Mouse (Mus musculus): ENCODE data around the gene Rxrb. TPM values are rescaled to one million over a fixed set of nuclear protein-coding genes. Genes with fewer than 3 reads are reported as not detected.

The Rxrb gene
- polyA plus RNA-seq, 1 experiment from 2014 or later = 53.3 TPM

DNA sequence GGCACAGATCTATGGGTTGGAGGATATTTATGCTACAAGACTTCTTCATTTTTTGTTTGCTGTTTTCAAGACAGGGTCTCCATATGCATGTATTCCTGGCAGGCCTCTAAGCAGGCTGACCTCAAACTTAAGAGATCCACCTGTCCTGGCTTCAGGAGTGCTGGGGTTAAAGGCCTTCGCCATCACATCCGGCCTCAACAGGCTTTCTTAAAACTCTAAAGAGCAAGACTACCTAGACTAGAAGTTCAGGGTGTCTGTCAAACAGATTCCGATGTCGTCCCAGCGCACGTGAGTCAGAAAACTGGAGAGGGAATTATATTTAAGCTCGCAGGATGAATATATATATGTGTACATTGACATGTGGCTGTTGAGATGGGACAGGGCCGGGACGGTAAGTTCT, 7.9 kb upstream of the Rxrb start:
- H3K27ac ChIP-seq (ENCODE audit: low read depth, low read length) = peak overlapping the region; percentile 95
- no peaks in the 10 kb centered on the region for H3K27me3 ChIP-seq (replicated peaks; ENCODE audit: control insufficient read depth, insufficient read depth, low read length)
- peaks cover 41% of the 10 kb centered on the region for H3K4me1 ChIP-seq (ENCODE audit: control insufficient read depth, insufficient read depth, low read depth, low read length)
- ATAC-seq = no peak
- no peaks in the 10 kb centered on the region for H3K9me3 ChIP-seq (ENCODE audit: control insufficient read depth, low read length)
- H3K4me2 ChIP-seq (ENCODE audit: low read length) = peak overlapping the region; percentile 90
- peaks cover 17% of the 10 kb centered on the region for H3K36me3 ChIP-seq (ENCODE audit: control insufficient read depth, insufficient read depth, low read length)
- H3K4me3 ChIP-seq (ENCODE audit: low read length) = peak overlapping the region; percentile 77
- peak overlapping the region; percentile 92 for H3K9ac ChIP-seq (ENCODE audit: low read depth, low read length)
- 63% methylated on average over 9 of the region's 9 CpGs for WGBS

DNA sequence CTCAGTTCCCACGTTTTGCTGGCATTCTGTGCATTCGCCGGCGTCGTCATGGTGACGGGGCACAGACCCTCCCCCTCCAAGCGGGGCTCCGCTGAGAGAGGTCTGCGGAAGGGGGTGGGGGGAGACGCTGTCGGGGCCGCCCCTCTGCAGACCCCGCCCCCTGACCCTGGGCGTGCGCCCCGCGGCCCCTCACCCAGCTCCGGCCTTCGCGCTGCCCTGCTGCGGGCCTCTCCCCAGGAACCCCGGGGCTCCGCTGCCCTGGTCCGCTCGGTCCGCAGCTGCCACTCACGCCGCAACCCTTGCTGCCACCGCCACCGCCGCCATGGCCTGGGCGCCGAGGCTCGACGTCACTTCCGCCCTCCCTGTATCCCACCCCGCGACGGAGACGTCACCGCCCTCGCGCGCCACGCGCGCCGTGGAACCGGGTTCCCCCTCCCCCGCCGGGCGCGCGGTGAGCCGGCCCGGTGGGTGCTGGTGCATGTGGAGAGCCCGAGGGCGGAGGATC, 7.2 kb upstream of the Rxrb start, which contains the start of gene Ring1:
Gene Ring1, minus strand, starts transcription at position 364 of the 505 bp plus-strand sequence.
- ATAC-seq = peak; percentile 79
- Histone ChIP-seq H3K9me3 (ENCODE audit: control insufficient read depth, low read length) (no peaks in the 10 kb centered on the region), H3K9ac (ENCODE audit: low read depth, low read length) (peak within 1 kb of the TSS; percentile 92), H3K27me3 (replicated peaks; ENCODE audit: control insufficient read depth, insufficient read depth, low read length) (no peaks in the 10 kb centered on the region), H3K4me3 (ENCODE audit: low read length) (peak within 1 kb of the TSS; percentile 77), H3K4me2 (ENCODE audit: low read length) (peak within 1 kb of the TSS; percentile 90), H3K36me3 (ENCODE audit: control insufficient read depth, insufficient read depth, low read length) (peaks cover 24% of the 10 kb centered on the region), H3K4me1 (ENCODE audit: control insufficient read depth, insufficient read depth, low read depth, low read length) (peaks cover 44% of the 10 kb centered on the region), H3K27ac (ENCODE audit: low read depth, low read length) (peak within 1 kb of the TSS; percentile 95)
- 0% methylated on average over 52 of the region's 58 CpGs for WGBS

DNA sequence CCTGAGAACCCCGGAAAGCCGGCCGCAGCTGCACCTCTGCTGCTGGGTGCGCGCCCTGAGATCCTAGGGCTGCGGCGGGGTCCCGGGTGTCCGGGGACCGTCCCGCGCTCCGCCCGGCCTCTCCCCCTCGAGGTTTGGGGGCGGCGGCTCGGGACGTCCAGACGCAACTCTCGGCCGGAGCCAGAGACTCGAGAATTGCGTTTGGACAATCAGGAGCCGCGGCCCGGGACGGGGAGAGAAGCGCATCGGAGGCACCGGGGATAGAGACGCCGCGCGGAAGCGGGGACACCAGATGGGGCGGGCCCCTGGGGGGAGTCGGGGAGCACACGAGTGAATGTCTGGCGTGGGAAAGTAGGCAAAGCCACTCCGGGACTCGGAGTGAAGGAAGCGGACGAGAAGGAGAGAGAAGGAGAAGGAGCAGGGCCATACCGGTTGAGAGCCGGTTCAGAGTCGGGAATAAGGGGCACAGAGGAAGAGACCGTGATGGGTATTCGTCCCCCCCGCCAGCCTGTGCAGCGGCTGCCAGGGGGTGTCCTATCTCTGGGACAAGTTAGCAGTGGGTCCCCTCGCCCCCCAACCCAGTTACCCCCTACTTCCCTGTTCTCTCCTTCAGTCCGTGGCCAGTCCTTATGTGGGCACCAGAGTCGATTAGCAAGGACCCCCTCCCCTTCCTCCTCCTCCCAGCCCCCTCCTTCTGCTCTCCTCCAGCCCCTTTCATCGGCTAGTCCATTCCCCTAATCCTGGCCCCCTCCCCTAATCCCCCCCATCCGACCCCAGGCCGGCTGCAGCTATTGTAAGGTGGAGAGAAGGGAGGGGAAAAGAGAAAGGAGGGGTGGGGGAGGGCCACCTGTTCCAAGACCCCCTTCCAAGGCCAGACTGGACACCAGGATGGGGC, 6.5 kb upstream of the Rxrb start:
- Histone ChIP-seq H3K4me1 (ENCODE audit: control insufficient read depth, insufficient read depth, low read depth, low read length) (peaks cover 52% of the 10 kb centered on the region), H3K4me2 (ENCODE audit: low read length) (peak overlapping the region; percentile 90), H3K27ac (ENCODE audit: low read depth, low read length) (peak overlapping the region; percentile 95), H3K4me3 (ENCODE audit: low read length) (peak overlapping the region; percentile 77), H3K27me3 (replicated peaks; ENCODE audit: control insufficient read depth, insufficient read depth, low read length) (no peaks in the 10 kb centered on the region), H3K9me3 (ENCODE audit: control insufficient read depth, low read length) (no peaks in the 10 kb centered on the region), H3K36me3 (ENCODE audit: control insufficient read depth, insufficient read depth, low read length) (peaks cover 31% of the 10 kb centered on the region), H3K9ac (ENCODE audit: low read depth, low read length) (peak overlapping the region; percentile 92)
- peak; percentile 2 for ATAC-seq
- WGBS = under 1% methylated on average over 51 of the region's 57 CpGs

DNA sequence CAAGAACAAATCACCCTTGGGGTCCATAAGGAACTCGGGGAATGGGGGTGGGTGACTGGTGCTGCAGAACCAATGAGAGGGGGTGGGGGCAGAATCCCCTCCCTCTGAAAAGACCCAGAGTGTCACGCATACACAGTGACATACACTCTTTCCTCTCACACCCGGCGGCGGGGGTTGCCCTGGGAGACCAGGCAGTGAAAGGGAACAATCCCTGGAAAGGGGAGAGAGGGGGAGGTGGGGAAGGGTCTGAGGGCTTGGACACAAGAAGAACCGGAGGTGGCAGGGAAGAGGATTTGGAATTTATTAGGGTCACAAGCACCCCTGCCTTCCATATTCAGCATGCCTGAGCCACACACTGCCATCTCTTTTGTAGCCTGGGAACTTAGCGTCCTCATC, 5.9 kb upstream of the Rxrb start:
- H3K9ac ChIP-seq (ENCODE audit: low read depth, low read length) = peak overlapping the region; percentile 92
- 0% methylated on average over 7 of the region's 7 CpGs for WGBS
- ATAC-seq = peak; percentile 13

DNA sequence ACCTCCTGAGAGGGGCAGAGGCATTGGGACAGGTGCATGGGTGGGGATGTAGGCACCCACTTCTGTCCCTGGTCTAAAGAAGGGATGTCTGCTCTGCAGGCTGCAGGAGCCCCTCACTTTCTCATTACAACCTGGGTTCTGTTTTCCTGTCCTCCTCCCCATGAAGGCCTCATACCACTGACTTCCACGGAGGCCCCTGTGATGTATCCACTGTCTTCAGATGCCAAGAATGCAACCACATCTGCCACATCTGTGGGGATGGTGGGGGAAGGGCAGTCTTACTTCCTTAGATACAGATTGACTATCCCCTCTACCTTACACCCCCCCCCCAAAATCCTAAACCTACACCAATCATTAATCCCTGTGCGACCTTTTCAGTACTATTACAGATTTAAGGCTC, 5.4 kb upstream of the Rxrb start:
- Histone ChIP-seq H3K27me3 (replicated peaks; ENCODE audit: control insufficient read depth, insufficient read depth, low read length) (no peaks in the 10 kb centered on the region), H3K4me1 (ENCODE audit: control insufficient read depth, insufficient read depth, low read depth, low read length) (peaks cover 59% of the 10 kb centered on the region), H3K36me3 (ENCODE audit: control insufficient read depth, insufficient read depth, low read length) (peaks cover 27% of the 10 kb centered on the region), H3K4me2 (ENCODE audit: low read length) (peak overlapping the region; percentile 90), H3K9ac (ENCODE audit: low read depth, low read length) (peak overlapping the region; percentile 31), H3K27ac (ENCODE audit: low read depth, low read length) (peak overlapping the region; percentile 95), H3K4me3 (ENCODE audit: low read length) (peak overlapping the region; percentile 2; the same call in 1 of the 2 replicates), H3K9me3 (ENCODE audit: control insufficient read depth, low read length) (no peaks in the 10 kb centered on the region)
- ATAC-seq = no peak
- WGBS = 8% methylated on average over 2 of the region's 2 CpGs

More for the DNA sequence above, 5.9 kb upstream of the Rxrb start:
- peak overlapping the region; percentile 95 for H3K27ac ChIP-seq (ENCODE audit: low read depth, low read length)
- peak overlapping the region; percentile 90 for H3K4me2 ChIP-seq (ENCODE audit: low read length)
- H3K4me1 ChIP-seq (ENCODE audit: control insufficient read depth, insufficient read depth, low read depth, low read length) = peaks cover 58% of the 10 kb centered on the region
- no peaks in the 10 kb centered on the region for H3K27me3 ChIP-seq (replicated peaks; ENCODE audit: control insufficient read depth, insufficient read depth, low read length)
- H3K9me3 ChIP-seq (ENCODE audit: control insufficient read depth, low read length) = no peaks in the 10 kb centered on the region
- peaks cover 30% of the 10 kb centered on the region for H3K36me3 ChIP-seq (ENCODE audit: control insufficient read depth, insufficient read depth, low read length)
- peak overlapping the region; percentile 77 for H3K4me3 ChIP-seq (ENCODE audit: low read length)

DNA sequence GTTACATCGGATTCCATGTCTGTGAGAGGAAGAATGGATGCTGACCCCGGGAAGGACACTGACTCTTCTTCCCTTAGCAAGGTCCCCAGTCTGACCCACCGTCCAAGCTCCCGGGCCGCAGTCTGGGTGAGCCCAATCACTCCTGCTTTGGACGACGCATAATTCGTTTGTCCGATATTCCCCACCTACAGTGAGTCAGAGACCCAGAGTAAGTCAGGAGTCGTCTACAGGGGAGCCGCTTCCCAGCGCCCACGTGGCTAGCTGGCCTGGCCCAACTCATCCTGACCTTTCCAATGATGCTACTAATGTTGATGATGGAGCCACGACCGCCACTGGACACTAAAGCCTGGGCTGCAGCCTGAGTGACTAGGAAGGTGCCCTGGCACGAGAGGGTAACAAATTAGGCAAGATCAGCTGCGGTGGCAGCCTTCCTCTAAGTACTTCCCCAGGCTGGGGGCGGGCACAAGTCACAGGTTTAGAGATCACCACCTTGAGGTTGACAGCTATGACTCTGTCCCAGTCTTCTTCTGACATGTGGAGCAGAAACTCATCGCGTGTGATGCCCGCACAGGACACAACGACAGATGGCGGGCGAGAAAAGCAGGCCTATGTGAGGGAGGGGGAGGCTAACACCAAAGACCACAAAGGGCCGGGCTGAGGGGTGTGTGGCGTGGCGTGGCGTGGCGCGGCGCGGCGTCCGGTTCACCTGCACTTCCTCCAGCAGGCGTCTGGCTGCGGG, 4.5 kb upstream of the Rxrb start:
- Histone ChIP-seq H3K27me3 (replicated peaks; ENCODE audit: control insufficient read depth, insufficient read depth, low read length) (no peaks in the 10 kb centered on the region), H3K27ac (ENCODE audit: low read depth, low read length) (peak overlapping the region; percentile 95), H3K4me2 (ENCODE audit: low read length) (peak overlapping the region; percentile 90), H3K9ac (ENCODE audit: low read depth, low read length) (peak overlapping the region; percentile 79), H3K36me3 (ENCODE audit: control insufficient read depth, insufficient read depth, low read length) (peaks cover 19% of the 10 kb centered on the region), H3K9me3 (ENCODE audit: control insufficient read depth, low read length) (no peaks in the 10 kb centered on the region), H3K4me1 (ENCODE audit: control insufficient read depth, insufficient read depth, low read depth, low read length) (peaks cover 59% of the 10 kb centered on the region), H3K4me3 (ENCODE audit: low read length) (peak overlapping the region; percentile 68)
- WGBS = 4% methylated on average over 36 of the region's 36 CpGs
- no peak for ATAC-seq

DNA sequence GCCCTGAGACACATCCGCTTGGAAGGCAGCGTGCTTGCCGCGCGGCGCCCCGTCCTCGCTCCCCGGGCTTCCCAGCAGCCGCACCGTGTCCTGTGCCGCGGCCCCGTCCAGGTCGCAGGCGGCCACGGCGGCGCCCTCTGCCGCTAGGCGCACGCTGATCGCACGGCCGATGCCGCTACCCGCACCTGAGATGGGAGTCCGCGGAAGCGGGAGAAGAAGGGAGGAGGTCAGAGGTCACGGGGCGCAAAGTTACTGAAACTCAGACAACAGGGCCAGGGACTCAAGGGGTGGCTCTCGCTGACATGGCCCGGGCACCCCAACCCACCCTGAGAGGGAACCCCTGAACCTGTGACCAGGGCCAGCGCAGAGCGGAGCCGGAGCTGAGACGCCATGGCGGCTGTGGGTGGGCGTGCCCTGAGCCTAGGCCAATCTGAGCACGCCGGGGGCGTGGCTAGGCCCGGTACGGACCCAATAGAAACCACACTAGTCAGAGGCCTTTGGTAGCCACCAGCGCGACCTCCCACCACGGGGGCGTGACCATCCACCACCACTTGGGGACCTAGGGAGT, 3.9 kb upstream of the Rxrb start, which contains the start of gene H2-Ke6:
Gene H2-Ke6, minus strand, starts transcription at position 405 of the 568 bp plus-strand sequence.
- H3K27ac ChIP-seq (ENCODE audit: low read depth, low read length) = peak within 1 kb of the TSS; percentile 84
- ATAC-seq = peak; percentile 73
- no peaks in the 10 kb centered on the region for H3K9me3 ChIP-seq (ENCODE audit: control insufficient read depth, low read length)
- H3K4me1 ChIP-seq (ENCODE audit: control insufficient read depth, insufficient read depth, low read depth, low read length) = peaks cover 62% of the 10 kb centered on the region
- peaks cover 19% of the 10 kb centered on the region for H3K36me3 ChIP-seq (ENCODE audit: control insufficient read depth, insufficient read depth, low read length)
- H3K27me3 ChIP-seq (replicated peaks; ENCODE audit: control insufficient read depth, insufficient read depth, low read length) = no peaks in the 10 kb centered on the region
- H3K4me2 ChIP-seq (ENCODE audit: low read length) = peak within 1 kb of the TSS; percentile 90
- H3K9ac ChIP-seq (ENCODE audit: low read depth, low read length) = peak within 1 kb of the TSS; percentile 79
- WGBS = 0% methylated on average over 49 of the region's 49 CpGs
- H3K4me3 ChIP-seq (ENCODE audit: low read length) = peak within 1 kb of the TSS; percentile 68

DNA sequence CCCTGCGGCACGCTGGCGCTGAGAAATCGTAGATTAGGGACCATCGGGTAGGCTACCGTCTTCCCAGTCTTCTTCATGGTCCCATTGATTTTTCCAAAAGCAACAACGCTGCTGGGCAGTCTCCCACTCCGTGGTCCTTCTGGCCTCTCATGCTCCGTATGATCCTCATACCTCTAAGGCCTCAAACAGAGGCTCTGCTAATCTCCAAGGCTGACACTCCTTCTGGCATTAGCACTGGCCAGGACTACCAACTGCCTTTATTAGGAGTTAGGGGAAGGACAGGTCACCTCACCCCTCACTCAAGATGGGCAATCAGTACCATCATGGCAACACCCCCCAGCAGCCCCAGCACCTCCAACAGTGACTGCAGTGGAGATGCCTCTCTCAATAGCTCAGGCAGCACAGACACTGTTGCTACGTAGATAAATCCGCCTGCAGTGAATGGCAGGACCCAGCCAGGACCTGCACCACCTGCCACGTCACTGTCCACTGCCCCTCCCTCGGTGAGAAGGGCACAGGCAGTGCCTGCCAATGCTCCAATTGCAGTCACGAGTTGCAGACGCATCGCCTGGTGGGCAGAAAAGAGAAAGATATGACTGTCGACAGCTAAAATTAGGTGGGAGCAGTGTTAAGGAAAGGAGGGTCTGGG, 3.0 kb upstream of the Rxrb start:
- Histone ChIP-seq H3K27me3 (replicated peaks; ENCODE audit: control insufficient read depth, insufficient read depth, low read length) (no peaks in the 10 kb centered on the region), H3K36me3 (ENCODE audit: control insufficient read depth, insufficient read depth, low read length) (peaks cover 17% of the 10 kb centered on the region), H3K9me3 (ENCODE audit: control insufficient read depth, low read length) (no peaks in the 10 kb centered on the region), H3K4me2 (ENCODE audit: low read length) (peak overlapping the region; percentile 90; the same call in 1 of the 2 replicates), H3K27ac (ENCODE audit: low read depth, low read length) (peak overlapping the region; percentile 84; the same call in 1 of the 2 replicates), H3K9ac (ENCODE audit: low read depth, low read length) (no peak overlapping the region), H3K4me1 (ENCODE audit: control insufficient read depth, insufficient read depth, low read depth, low read length) (peaks cover 66% of the 10 kb centered on the region), H3K4me3 (ENCODE audit: low read length) (no peak overlapping the region)
- no peak for ATAC-seq
- WGBS = 43% methylated on average over 17 of the region's 17 CpGs

Measured in hindbrain, embryonic 16.5 days (tissue).